Mouse (Mus musculus) neural tube, embryonic 10.5 days (tissue): ENCODE results near the gene Prss41.

Source experiments
- DNase-seq: peaks from one replicate; pipeline ENCODE4 v3.0.0-alpha.2; 2017; ENCODE audit warnings: low spot score; ENCODE audit errors: extremely low spot score

Prss41 gene

GRCm38 (mm10) chr17:23828271-23829001 lies 15.5 kb downstream of the Prss41 start:
- peak; percentile 77 for DNase-seq

GRCm38 (mm10) chr17:23825591-23825990 lies 18.4 kb downstream of the Prss41 start:
- DNase-seq, result no peak

GRCm38 (mm10) chr17:23823614-23824013 lies 20.4 kb downstream of the Prss41 start:
- no peak for DNase-seq

GRCm38 (mm10) chr17:23823018-23823417 lies 21.0 kb downstream of the Prss41 start:
- DNase-seq, result peak; percentile 12

- DNase-seq, result no peak
Measured at GRCm38 (mm10) chr17:23822094-23822493, 21.9 kb downstream of the Prss41 start.

- no peak for DNase-seq
Measured at GRCm38 (mm10) chr17:23820731-23821130, 23.2 kb downstream of the Prss41 start.

- no peak for DNase-seq
Measured at GRCm38 (mm10) chr17:23819235-23819634, 24.7 kb downstream of the Prss41 start.

GRCm38 (mm10) chr17:23818579-23818978 lies 25.4 kb downstream of the Prss41 start:
- peak; percentile 11 for DNase-seq

- DNase-seq, result no peak
Measured at GRCm38 (mm10) chr17:23815641-23816040, 28.3 kb downstream of the Prss41 start.

GRCm38 (mm10) chr17:23807918-23808317 lies 36.1 kb downstream of the Prss41 start:
- no peak for DNase-seq

GRCm38 (mm10) chr17:23806867-23807266 lies 37.1 kb downstream of the Prss41 start:
- DNase-seq, result no peak

- no peak for DNase-seq
Measured at GRCm38 (mm10) chr17:23804426-23805085, 39.4 kb downstream of the Prss41 start.

- peak; percentile 91 for DNase-seq
Measured at GRCm38 (mm10) chr17:23803366-23804041, 40.5 kb downstream of the Prss41 start.

GRCm38 (mm10) chr17:23802746-23803365 lies 41.1 kb downstream of the Prss41 start:
- peak; percentile 93 for DNase-seq

- no peak for DNase-seq
Measured at GRCm38 (mm10) chr17:23801627-23802026, 42.3 kb downstream of the Prss41 start.

- no peak for DNase-seq
Measured at GRCm38 (mm10) chr17:23797316-23797715, 46.7 kb downstream of the Prss41 start.

- DNase-seq, result no peak
Measured at GRCm38 (mm10) chr17:23795323-23795722, 48.6 kb downstream of the Prss41 start.

- DNase-seq, result no peak
Measured at GRCm38 (mm10) chr17:23791079-23791357, 53.0 kb downstream of the Prss41 start.

GRCm38 (mm10) chr17:23790269-23791078 lies 53.5 kb downstream of the Prss41 start, which contains the start of gene Srrm2:
TSS of gene Srrm2 (plus strand) at chr17:23790532.
- peak; percentile 83 for DNase-seq

- no peak for DNase-seq
Measured at GRCm38 (mm10) chr17:23789749-23790268, 54.2 kb downstream of the Prss41 start.

- DNase-seq, result no peak
Measured at GRCm38 (mm10) chr17:23788973-23789372, 55.0 kb downstream of the Prss41 start.
